Mouse (Mus musculus): Measurements from ENCODE around the gene Fbll1. TPM values are rescaled to one million over a fixed set of nuclear protein-coding genes. Genes with fewer than 3 reads are reported as not detected.

The Fbll1 gene
- polyA plus RNA-seq, 1 experiment: not detected

GRCm38 (mm10) chr11:35750578-35750977, 48.1 kb downstream of the Fbll1 start:
- H3K4me1 ChIP-seq (ENCODE audit: control insufficient read depth): no peaks in the 10 kb centered on the region
- no peaks in the 10 kb centered on the region for H3K36me3 ChIP-seq (ENCODE audit: control insufficient read depth)
- TF ChIP-seq TAL1 (IDR thresholded peaks at IDR 0.05; ENCODE audit: low read length) (no peak), GATA1 (IDR thresholded peaks at IDR 0.05; ENCODE audit: low read length) (no peak)
- no peak overlapping the region for H3K4me3 ChIP-seq (replicated peaks)
- no peaks in the 10 kb centered on the region for H3K9me3 ChIP-seq (ENCODE audit: control insufficient read depth, low read length)
- H3K27me3 ChIP-seq (ENCODE audit: control insufficient read depth): no peaks in the 10 kb centered on the region

Other genes with a start within 250 kb of the Fbll1 start
- gene Pank3, start 29.4 kb downstream of the Fbll1 start, polyA plus RNA-seq (2012): 0.01 TPM in 2 replicates
- 0.30 and 0.72 TPM in 2 replicates for gene Rars, start 35.6 kb upstream of the Fbll1 start, polyA plus RNA-seq (2012)
- gene Wwc1, start 181.6 kb upstream of the Fbll1 start, polyA plus RNA-seq (2012): 0.02 TPM in 1 of 2 replicates, not detected in the other

Measured in erythroblast, embryonic 14.5 days (primary cell).